Mouse (Mus musculus) cerebellum, postnatal 4 days (tissue): Measurements from ENCODE around the gene Olr1.

ENCODE experiments used
- DNase-seq, 2 experiments: peaks; one replicate each; pipeline ENCODE4 v3.0.0; 2022; ENCODE audit warnings: low spot score in 2 of 2, mixed read lengths in 1 of 2

The Olr1 gene

DNA sequence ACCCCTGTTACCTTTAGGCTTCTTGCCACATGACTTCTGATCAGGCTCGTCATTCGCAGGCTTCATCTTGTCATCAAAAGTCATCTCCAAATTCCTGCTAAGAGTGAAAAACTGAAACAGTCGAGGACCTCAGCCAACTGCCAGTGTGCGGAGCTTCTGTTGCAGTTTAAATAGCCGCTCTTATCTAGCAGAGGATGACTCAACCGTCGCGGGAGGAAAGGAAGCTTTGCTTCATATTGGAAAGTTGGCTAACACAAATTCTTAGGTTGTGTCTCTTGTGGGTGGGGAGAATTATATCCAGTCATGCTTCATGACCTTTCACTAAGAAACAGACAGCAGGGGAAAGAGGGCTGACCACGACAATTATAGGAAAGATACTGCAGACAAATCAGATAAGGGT, at the start of gene Olr1:
Olr1 (minus strand) TSS at position 142 of the 400 bp plus-strand sequence.
- DNase-seq, result no peak

DNA sequence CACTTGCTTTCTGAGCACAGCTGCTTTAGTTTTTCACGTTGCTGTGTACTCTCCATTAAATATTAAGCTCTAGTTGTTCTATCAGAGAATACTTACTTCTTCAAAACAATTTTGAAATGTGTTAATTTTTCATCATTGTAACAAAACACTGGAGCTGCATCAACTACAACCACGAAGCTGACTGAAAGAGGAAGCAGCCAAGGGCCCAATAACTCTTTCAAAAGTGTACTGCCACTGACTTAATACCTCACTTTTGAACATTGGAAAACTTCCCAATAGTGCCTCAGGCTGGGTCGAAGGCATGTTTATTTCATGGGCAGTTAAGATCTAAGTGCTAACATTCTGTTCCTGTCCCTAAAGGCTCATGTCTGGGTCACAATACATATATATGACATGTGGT, 41.0 kb upstream of the Olr1 start:
- DNase-seq, result no peak

GRCm38 (mm10) chr6:129547277-129547676, 40.3 kb upstream of the Olr1 start:
- DNase-seq, result no peak

DNA sequence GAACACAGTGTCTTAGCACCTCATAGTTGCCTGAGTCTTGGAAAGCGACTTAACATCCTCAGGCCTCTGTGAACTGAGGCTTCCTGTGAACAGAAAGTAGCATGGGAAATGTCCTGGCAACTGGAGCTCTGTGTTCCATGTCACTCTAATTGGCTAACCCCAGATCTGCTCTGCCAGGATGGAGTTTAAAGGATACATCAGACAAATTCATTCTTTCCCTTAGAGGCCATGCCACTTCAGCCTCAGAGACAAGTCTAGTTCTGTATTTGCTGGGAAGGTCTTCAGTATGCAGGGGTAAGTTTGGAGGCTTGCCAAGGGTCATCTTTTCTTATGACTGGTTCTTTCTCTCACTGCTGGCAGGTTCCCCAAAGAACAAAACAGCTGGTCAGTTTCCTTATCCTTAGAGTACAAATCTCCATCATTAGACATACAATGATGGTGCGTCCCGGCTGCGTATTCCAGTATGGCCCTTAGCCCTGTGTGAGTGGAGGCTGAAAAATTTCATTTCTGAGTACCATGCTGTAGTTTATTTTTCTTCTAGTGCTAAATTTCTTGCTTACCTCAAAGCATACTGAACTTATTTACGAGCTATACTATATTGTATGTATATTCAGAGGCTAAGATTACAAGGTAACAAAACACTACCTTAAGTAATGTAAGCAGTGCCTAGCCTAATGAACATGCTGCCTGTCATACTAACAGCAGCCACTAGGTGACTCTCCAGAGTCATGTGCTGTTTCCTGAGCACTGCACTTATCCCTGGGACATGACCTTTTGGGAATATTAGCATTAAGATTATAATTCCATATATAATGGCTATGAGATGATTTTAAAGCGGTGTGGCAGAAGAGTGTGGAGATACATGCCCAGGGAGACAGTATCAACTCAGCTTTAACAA, 37.0 kb upstream of the Olr1 start:
- DNase-seq, result peak; percentile 57 to 72

DNA sequence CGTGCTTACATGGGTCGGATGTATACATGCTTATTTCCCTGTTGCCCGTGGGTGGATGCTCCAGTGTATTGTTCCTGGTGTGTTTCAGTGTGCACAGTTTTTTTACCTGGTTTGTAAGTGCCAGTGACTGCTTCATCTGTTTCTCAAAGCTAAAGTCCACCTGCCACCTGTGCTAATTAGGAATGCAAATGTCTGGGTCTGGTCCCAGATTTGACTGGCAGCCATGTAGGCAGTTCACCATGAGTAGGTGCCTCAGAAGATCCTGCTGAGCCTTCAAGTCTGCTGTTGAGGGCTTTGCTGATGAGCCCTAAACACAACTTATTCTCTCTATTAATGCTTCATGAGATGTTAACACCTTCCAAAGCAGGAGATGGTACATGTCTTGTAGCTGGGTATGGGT, 35.6 kb upstream of the Olr1 start:
- DNase-seq, result no peak

- no peak for DNase-seq
Observed at GRCm38 (mm10) chr6:129541931-129542330, 35.0 kb upstream of the Olr1 start.

GRCm38 (mm10) chr6:129538555-129538954, 31.6 kb upstream of the Olr1 start:
- DNase-seq, result no peak

- DNase-seq, result no peak
Observed at GRCm38 (mm10) chr6:129535723-129536122, 28.8 kb upstream of the Olr1 start.

GRCm38 (mm10) chr6:129534627-129535190, 27.7 kb upstream of the Olr1 start:
- no peak for DNase-seq

- peak in 1 of 2 experiments; percentile 4 for DNase-seq
Observed at GRCm38 (mm10) chr6:129534057-129534456, 27.1 kb upstream of the Olr1 start.

- DNase-seq, result peak; percentile 49 to 75
Observed at GRCm38 (mm10) chr6:129532942-129533860, 26.2 kb upstream of the Olr1 start, which contains the start of gene Gabarapl1. TSS of gene Gabarapl1 (plus strand) at chr6:129533160.

GRCm38 (mm10) chr6:129532556-129532941, 25.6 kb upstream of the Olr1 start:
- DNase-seq, result peak in 1 of 2 experiments; percentile 44

DNA sequence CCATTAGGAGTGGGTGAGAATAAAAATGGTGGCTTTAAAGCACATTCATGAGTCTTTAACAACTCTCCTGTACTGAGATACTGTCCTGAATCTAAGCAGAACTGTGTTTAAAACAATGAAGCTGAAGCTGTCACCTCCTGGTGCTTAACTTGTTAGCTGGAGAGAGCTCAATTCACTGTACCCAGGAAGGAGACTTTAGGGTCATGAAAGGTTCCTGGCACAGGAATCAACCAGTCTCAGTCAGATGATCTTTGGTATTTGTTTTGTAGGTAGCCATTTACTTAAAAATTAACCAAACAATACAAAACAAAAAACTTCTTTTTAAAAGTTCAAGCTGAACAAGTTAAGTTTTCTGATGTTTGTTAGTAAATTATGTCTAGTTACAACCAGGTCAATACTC, 23.3 kb upstream of the Olr1 start:
- DNase-seq, result no peak

DNA sequence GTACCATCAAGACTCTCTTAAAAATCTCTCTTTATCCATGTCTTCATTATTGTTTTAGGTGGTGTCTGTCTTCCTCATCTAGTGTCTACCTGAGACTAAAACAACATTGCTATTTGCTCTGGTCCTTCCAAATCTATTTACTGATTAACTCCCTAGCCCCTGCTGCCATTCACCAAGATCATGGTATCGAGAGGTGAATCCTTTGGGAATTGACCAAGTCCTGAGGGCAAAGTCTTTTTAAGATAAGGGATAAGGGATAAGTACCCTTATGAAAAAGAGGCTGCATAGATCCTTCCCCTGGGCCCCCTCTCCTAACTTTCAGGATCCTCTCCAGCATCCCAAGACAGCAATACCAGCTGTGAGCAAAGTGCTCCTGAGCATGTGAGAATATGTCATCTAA, 22.6 kb upstream of the Olr1 start:
- DNase-seq, result no peak

DNA sequence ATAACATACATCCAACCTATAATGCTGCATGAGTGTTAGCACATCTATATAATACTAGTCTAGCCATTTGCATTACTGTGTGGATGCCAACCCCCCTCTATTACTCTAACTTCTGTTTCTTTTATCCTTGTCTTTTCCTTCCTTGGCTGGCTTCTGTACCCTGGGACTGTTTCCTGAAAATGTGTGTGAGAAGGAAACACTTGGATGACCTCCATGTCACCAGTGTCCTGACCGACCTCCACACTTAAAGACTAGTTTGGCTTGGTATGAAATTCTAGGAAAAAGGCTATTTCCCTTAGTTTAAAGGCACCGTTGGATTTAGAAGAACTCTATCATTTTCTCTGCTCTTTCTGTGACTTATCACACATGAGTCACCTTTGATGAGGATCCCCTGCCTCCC, 20.5 kb upstream of the Olr1 start:
- no peak for DNase-seq

GRCm38 (mm10) chr6:129526069-129526468, 19.1 kb upstream of the Olr1 start:
- no peak for DNase-seq

DNA sequence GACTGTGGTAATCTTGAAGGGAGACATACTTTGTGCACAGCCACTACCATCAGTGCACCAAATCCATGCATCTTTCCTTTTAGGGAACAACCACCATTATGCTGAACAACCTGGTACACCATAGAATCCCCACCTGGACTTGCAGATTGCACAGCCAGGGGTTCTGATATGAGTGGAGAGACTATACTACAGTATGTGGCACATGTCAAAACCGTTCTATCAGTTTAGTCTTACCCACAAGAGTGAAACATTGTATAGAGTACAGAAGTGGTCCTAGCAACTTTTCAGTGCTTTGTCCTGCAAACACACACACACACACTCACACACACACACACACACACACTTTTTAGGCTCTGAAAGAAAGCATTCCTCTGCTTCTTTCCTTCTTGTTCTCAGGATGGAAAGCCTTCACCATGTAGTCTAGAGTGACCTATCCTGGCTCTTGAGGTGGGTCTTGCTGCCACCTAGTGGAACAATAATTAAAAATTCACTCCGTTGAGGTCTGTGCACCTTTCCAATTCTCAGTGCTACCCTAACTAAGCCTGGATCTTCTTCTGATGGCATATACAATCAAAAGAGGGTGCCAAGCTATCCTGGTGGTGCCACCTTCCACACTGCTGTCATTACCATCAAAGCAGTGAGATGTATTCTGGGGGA, 10.9 kb upstream of the Olr1 start:
- DNase-seq, result peak in 1 of 2 experiments; percentile 16

- DNase-seq, result no peak
Observed at GRCm38 (mm10) chr6:129516388-129516787, 9.4 kb upstream of the Olr1 start.

DNA sequence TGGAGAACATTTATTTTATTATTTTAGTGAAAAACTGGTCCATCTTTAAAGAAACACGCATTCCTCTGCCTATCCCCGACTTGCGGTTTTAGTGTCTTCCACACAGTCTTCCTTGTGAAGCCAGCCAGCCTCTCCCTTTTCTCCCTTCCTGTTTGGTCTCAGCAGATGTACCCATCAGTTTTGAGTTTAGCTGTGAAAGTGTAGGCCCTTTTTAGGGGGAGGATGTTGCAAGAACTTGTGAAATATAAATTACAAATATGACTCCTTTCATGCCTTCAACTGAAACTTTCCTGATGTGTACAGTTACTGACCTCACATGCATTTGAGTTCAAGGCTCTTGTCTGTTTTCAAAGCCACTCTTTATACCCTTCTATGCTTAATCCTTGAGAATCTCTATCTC, 8.1 kb upstream of the Olr1 start:
- no peak for DNase-seq

GRCm38 (mm10) chr6:129514376-129514775, 7.4 kb upstream of the Olr1 start:
- no peak for DNase-seq

GRCm38 (mm10) chr6:129513409-129513808, 6.4 kb upstream of the Olr1 start:
- no peak for DNase-seq

DNA sequence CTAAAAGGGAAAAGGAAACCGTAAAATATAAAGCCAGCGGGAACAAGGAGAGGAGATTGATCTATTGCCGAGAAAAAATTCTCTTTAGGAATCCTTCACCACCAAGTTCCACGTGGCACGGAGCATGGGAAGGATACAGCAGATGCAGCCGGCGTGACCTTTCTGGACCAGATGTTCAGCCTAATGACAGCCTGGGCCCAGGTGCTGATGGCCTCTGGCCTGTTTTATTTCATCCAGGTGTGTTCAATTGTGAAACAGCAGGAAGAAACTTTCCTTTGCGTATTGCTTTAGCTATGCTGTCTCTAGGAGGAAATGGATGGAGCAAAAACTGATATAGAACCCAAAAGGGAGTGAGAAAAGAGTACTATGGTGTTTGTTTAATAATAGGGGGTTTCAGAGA, 5.9 kb upstream of the Olr1 start:
- DNase-seq, result no peak
